Comparison of ENCODE assay signal across 24 mouse cellular contexts in genomic region chr8:9200099-9200498, GRCm38 (mm10).
DNase-seq lines count a peak whose midpoint lies in the region; ATAC-seq and TF ChIP-seq lines count a peak whose summit lies in the region.
"Had no signal": no experiment of that assay in that cellular context is flagged by ENCODE, and none has a peak within 500 bp of the region (broad histone marks: within the 10 kb centered on the region; RNA-seq: fewer than 3 reads in every experiment).

No protein-coding gene starts in this region.

- intact Hi-C loops in heart, postnatal 10 days (cut with DNase I) = no loop called here

- H3K9me3 ChIP-seq in heart, embryonic 10.5 days = no peaks in the 10 kb centered on the region
- H3K9me3 ChIP-seq in midbrain, embryonic 12.5 days = no peaks in the 10 kb centered on the region
- no peaks in the 10 kb centered on the region for H3K9me3 ChIP-seq in midbrain, embryonic 10.5 days (replicated peaks)
- H3K9me3 ChIP-seq in midbrain, embryonic 13.5 days = no peaks in the 10 kb centered on the region
- H3K9me3 ChIP-seq: embryonic facial prominence, embryonic 15.5 days; neural tube, embryonic 12.5 days; stomach, embryonic 15.5 days had no signal

- no peak overlapping the region for H3K9ac ChIP-seq in midbrain, embryonic 12.5 days (replicated peaks)
- H3K9ac ChIP-seq in midbrain, embryonic 13.5 days (replicated peaks) = no peak overlapping the region
- H3K9ac ChIP-seq: embryonic facial prominence, embryonic 15.5 days; liver, postnatal 0 days; neural tube, embryonic 12.5 days; stomach, embryonic 15.5 days had no signal

- H3K4me3 ChIP-seq in heart, embryonic 10.5 days = no peak overlapping the region
- H3K4me3 ChIP-seq in midbrain, embryonic 12.5 days = no peak overlapping the region
- H3K4me3 ChIP-seq in midbrain, embryonic 10.5 days = no peak overlapping the region
- H3K4me3 ChIP-seq in midbrain, embryonic 13.5 days (replicated peaks) = no peak overlapping the region
- H3K4me3 ChIP-seq in cerebellum, adult 2 months (replicated peaks; ENCODE audit: insufficient read depth, low read depth, low read length) = no peak overlapping the region
- H3K4me3 ChIP-seq: embryonic facial prominence, embryonic 15.5 days; neural tube, embryonic 12.5 days; stomach, embryonic 15.5 days had no signal

- DNase-seq in heart, embryonic 10.5 days (ENCODE audit: low spot score) = peak; percentile 63
- DNase-seq in heart, postnatal 10 days = no peak
- no peak for DNase-seq in midbrain, embryonic 10.5 days (ENCODE audit: low spot score)
- no peak for DNase-seq in frontal cortex, adult 2 months (ENCODE audit: extremely low spot score in 1 of 2, low spot score in 1 of 2)
- DNase-seq in cerebellum, adult 2 months = no peak
- DNase-seq: adrenal gland, postnatal 25 days; cerebellum, adult 9-11 months; gastrocnemius, postnatal 10 days; kidney, postnatal 4 days; layer of hippocampus, adult 9-11 months; left cerebral cortex, postnatal 4 days; liver, postnatal 0 days; right cerebral cortex, adult 18-20 months; thymus, postnatal 25 days had no signal

- no peak overlapping the region for H3K27ac ChIP-seq in heart, embryonic 10.5 days
- no peak overlapping the region for H3K27ac ChIP-seq in midbrain, embryonic 12.5 days (replicated peaks)
- H3K27ac ChIP-seq in midbrain, embryonic 10.5 days (replicated peaks) = no peak overlapping the region
- H3K27ac ChIP-seq in midbrain, embryonic 13.5 days = no peak overlapping the region
- H3K27ac ChIP-seq in cerebellum, adult 2 months (ENCODE audit: insufficient read depth, low read length) = no peak overlapping the region
- H3K27ac ChIP-seq: embryonic facial prominence, embryonic 15.5 days; macrophage; neural tube, embryonic 12.5 days; stomach, embryonic 15.5 days had no signal

- peak; percentile 71 for ATAC-seq in midbrain, embryonic 12.5 days (ENCODE audit: low FRiP score, low read depth)
- ATAC-seq in midbrain, embryonic 13.5 days = 0 out of 2 replicates have a peak, but pooled peaks have one; percentile 48
- ATAC-seq: intestine, postnatal 0 days; liver, postnatal 0 days; lung, postnatal 0 days had no signal

- WGBS in heart, embryonic 10.5 days = 85% methylated on average over 3 of the region's 3 CpGs
- 84% methylated on average over 3 of the region's 3 CpGs for WGBS in midbrain, embryonic 12.5 days
- 92% methylated on average over 3 of the region's 3 CpGs for WGBS in midbrain, embryonic 10.5 days
- WGBS in midbrain, embryonic 13.5 days = 91% methylated on average over 3 of the region's 3 CpGs
- WGBS in cerebellum, adult 2 months = 85% methylated on average over 3 of the region's 3 CpGs

- H3K4me2 ChIP-seq in midbrain, embryonic 12.5 days (replicated peaks) = no peak overlapping the region
- H3K4me2 ChIP-seq in midbrain, embryonic 13.5 days (replicated peaks) = no peak overlapping the region
- H3K4me2 ChIP-seq: embryonic facial prominence, embryonic 15.5 days; heart, embryonic 11.5 days; liver, embryonic 11.5 days; neural tube, embryonic 12.5 days; stomach, embryonic 15.5 days had no signal

- H3K27me3 ChIP-seq in heart, embryonic 10.5 days (ENCODE audit: insufficient read depth, poor library complexity, severe bottlenecking) = no peaks in the 10 kb centered on the region
- no peaks in the 10 kb centered on the region for H3K27me3 ChIP-seq in midbrain, embryonic 12.5 days
- no peaks in the 10 kb centered on the region for H3K27me3 ChIP-seq in midbrain, embryonic 10.5 days (ENCODE audit: low read depth, poor library complexity, severe bottlenecking)
- H3K27me3 ChIP-seq in midbrain, embryonic 13.5 days = no peaks in the 10 kb centered on the region
- H3K27me3 ChIP-seq in cerebellum, adult 2 months (ENCODE audit: control insufficient read depth, insufficient read depth, low read length) = no peaks in the 10 kb centered on the region
- H3K27me3 ChIP-seq: embryonic facial prominence, embryonic 15.5 days; neural tube, embryonic 12.5 days; stomach, embryonic 15.5 days had no signal

- TF ChIP-seq CTCF in cerebellum, adult 2 months (IDR thresholded peaks at IDR 0.05; ENCODE audit: borderline replicate concordance, insufficient read depth, low read depth, low read length) = no peak

- 0 out of 2 replicates have a peak, but pooled peaks cover 2% of the 10 kb centered on the region for H3K4me1 ChIP-seq in heart, embryonic 10.5 days
- peaks cover 7% of the 10 kb centered on the region; the same call in 1 of the 2 replicates for H3K4me1 ChIP-seq in midbrain, embryonic 12.5 days
- peaks cover 10% of the 10 kb centered on the region; the same call in 1 of the 2 replicates for H3K4me1 ChIP-seq in midbrain, embryonic 10.5 days
- H3K4me1 ChIP-seq in midbrain, embryonic 13.5 days (replicated peaks) = peaks cover 12% of the 10 kb centered on the region; the same call in 1 of the 2 replicates
- no peaks in the 10 kb centered on the region for H3K4me1 ChIP-seq in cerebellum, adult 2 months (ENCODE audit: control insufficient read depth, insufficient read depth, low read length)
- H3K4me1 ChIP-seq: embryonic facial prominence, embryonic 15.5 days; neural tube, embryonic 12.5 days; stomach, embryonic 15.5 days had no signal

- no peak for TF ChIP-seq POLR2A in cerebellum, adult 2 months (IDR thresholded peaks at IDR 0.05; ENCODE audit: borderline replicate concordance, insufficient read depth, low read length)

- no peaks in the 10 kb centered on the region for H3K36me3 ChIP-seq in heart, embryonic 10.5 days
- no peaks in the 10 kb centered on the region for H3K36me3 ChIP-seq in midbrain, embryonic 12.5 days
- no peaks in the 10 kb centered on the region for H3K36me3 ChIP-seq in midbrain, embryonic 10.5 days
- no peaks in the 10 kb centered on the region for H3K36me3 ChIP-seq in midbrain, embryonic 13.5 days
- H3K36me3 ChIP-seq: embryonic facial prominence, embryonic 15.5 days; neural tube, embryonic 12.5 days; stomach, embryonic 15.5 days had no signal
